Mouse (Mus musculus) thymus, adult 18-20 months (tissue): ENCODE results near the gene Usp15.

Experiments used
- DNase-seq, 2 experiments: peaks; one replicate each; pipeline ENCODE4 v3.0.0; 2022; ENCODE audit warnings: mixed read lengths in 2 of 2

Usp15 gene

DNA sequence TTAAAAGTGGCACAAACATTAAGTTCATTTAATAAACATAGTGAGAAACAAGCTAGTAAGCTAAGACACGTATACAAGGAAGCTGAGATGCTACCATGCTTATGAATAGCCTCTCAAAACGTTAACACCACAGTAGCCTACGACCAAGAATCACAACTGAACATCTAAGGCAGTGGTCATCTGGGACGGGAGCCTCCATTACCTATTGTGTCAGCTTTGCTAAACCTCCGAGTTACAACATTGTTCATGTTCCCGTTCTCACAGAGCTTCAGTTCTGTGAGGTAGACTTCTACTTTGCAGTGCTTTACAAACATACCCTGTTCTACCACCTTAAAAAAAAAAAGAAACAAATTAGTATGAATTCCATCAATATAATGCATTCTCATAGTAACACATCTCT lies 25.9 kb downstream of the Usp15 start:
- no peak for DNase-seq

DNA sequence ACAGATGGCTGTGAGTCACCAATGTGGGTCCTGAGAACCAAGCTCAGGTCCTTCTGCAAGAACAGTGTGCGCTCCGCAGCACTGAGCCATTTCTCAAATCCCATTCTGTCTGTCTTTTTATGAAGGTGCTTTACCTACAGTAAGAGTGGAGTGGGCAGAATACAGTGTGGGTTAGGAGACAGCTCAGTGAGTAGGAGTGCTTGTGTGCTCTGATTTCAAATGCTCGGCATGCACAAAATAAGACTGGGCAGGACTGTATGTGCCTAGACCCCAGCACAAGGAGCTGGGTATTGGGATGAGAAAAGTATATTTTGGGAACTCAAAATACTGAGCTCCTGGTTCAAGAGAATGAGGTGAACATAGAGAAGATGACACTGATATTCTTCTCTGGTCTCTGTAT lies 31.3 kb downstream of the Usp15 start:
- DNase-seq = no peak

DNA sequence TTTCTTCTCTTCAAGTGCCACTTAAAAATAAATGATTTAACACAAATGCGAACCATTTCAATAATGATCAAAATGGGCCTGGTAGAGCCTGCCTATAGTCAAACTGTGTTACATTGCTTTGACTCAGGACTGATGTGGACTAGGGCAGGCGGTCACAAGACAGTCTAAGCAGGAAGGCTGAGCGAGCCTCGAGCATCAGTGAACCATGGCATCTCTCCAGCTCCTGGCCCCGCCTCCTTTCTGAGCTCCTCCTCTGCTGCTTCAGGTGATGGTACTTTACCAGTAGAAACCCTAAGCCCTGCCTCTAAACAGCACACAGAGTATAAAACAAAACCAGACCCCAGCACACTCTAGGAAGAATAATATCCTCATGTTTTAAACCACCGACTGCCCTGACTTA lies 36.3 kb downstream of the Usp15 start:
- no peak for DNase-seq

DNA sequence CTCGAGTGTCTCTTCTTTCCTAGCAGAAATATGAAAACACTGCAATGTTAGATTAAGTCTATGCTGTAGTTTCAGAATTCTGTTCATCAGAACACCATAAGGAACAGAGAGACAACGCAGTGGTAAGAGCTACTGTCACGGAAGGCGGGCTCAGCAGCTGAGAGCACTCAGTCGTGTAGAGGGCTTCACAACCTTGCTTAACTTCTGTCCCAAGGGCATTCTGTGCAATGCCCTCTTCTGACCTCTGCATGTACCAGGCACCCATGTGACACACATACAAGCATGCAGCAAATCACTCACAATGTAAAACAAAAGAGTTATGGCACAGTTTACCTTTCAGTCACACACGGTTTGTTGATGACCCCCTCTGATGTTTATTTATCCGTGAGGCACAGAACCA lies 37.5 kb downstream of the Usp15 start:
- DNase-seq = no peak

DNA sequence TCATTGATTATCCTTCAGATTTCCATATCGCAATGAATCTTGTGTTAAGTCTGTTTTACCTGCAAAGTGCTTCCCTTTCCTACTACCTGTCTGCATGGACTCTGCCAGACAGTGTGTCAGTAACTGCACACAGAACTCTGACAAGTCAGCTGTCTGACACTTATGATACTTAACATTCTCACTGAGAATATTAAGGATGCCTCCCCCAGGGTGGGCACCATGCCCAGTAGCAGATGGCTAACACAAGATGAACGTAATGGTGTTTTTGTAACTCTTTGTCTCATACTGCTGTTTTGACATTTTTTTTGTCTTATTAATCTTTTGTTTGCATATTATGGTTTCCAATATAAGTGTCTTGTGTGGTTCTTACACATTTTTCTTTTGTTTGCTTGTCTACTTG lies 40.4 kb downstream of the Usp15 start:
- DNase-seq = no peak

DNA sequence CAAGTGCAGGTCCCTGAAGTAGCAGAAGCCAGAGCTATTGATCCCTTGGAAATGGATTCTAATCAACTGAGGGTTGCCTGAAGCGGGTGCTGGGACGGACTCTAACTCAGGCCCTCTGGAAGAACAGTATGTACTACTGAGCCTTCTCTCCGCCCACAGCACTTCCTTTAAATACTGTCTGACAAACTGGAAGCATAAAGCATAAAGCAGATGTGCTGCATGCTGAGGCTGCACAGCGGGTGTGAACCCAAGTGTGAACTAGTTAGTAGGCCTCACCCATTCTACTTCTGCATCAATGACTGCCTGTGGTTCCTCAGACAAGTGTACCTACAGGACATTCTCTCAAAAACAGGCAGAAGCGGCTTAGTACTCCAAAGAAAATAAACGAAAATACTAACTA lies 41.0 kb downstream of the Usp15 start:
- DNase-seq = no peak

DNA sequence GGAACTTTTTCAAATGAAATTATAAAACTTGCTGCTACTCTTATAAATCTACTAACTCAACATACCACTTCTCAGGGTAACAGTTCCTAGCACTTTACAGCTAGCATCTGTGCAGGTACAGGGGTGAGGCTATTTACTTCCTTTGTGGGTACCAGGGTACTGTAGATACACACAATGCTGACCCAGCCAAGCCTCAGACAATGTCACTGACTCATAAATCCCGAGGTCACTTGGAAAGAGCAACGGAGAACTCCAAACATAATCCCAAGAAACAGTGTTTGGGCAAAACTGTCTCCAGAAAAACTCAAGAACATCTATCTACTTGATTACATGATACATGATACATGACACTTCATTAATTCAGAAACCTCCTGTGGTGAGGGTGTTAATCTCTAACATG lies 43.5 kb downstream of the Usp15 start:
- DNase-seq = no peak

DNA sequence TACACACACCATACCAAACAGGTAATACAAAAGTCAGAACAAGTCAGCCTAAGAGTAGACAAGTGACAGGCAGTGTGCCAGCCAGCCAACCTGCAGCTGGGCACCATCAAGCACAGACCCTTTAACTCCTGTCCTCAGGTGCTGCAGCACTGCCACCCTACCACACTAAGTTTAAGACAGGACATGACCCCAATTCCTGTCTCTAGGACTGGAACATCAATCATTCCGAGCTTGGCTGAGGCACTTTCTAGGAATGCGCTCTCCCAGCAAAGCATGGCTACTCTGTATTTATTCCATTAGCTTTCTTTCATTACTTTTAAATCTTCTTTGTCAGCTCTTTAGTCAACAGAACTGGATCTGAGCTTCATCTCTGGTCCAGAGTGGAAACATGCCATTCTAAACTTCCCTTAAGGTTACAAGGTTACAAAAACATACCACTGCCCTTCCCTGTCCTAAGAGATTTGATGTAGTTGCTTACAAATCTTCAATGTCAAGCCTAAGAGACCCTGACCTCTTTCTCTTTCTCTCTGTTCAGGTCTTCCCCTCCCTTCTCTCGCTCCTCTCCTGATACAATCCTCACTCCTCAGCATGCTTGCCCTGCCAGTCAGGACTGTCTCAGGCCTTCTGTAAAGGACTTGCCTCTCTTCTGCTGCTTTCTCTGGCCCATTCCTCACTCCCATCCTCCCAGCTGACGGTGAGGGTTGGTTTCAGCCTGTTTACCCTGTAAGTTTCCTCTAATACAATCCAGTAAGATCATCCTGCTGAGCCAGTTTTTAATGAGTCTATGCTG lies 48.6 kb downstream of the Usp15 start:
- no peak for DNase-seq

DNA sequence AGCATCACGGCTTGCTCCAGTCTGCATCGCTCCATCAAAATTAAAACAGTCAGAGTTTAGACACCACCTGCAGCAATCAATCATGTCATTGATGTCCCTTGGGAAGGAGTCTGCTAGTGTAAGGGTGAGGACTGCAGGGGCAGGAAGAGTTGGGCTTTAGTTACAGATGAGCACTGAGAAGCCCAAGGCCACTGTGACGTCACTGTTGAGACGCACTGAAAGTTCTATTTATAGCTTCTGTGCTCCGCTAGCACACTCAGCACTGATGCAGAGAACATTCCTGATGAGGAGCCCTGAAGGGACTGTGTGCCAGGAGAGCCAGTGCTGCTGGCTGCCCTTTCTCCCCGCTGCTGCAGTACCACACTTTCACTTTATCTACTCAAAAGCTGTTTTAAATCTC lies 49.6 kb downstream of the Usp15 start:
- no peak for DNase-seq

DNA sequence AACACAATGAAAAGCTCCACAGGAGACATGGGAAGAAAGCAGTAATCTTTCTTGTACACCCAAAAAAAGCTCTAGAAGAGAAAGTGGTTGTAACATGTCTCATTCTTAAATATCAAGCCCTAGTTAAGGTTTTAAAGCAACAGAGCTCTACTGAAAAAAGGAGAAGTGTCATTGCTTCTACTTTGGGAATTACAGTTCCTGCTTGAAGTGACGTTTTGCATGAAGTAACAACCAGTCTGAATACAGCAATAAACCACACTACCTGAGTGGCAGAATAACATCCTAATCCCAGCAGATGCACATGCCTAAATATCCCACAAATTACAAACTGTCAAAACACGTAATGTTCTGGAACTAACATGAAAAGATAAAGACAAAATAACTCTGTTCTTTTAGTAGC lies 50.4 kb downstream of the Usp15 start:
- no peak for DNase-seq

DNA sequence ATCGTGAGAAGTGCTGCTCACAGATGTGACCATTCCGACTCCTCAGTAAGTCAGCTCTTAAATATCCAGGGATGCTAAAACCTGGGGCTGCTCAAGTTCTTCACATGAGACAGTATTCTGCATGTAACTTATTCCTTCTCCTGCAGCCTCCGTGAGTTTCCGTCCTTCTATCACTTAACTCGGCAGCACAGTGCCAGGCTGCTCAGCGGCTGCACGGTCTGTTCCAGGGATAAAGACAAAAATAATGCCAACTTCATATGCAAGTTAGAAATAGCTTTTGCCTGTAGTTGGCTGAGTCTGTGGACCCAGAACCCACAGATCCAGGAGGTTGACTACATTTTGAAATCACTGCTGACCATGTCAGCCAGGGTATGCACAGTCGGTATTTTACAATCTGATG lies 52.5 kb downstream of the Usp15 start:
- DNase-seq = no peak

DNA sequence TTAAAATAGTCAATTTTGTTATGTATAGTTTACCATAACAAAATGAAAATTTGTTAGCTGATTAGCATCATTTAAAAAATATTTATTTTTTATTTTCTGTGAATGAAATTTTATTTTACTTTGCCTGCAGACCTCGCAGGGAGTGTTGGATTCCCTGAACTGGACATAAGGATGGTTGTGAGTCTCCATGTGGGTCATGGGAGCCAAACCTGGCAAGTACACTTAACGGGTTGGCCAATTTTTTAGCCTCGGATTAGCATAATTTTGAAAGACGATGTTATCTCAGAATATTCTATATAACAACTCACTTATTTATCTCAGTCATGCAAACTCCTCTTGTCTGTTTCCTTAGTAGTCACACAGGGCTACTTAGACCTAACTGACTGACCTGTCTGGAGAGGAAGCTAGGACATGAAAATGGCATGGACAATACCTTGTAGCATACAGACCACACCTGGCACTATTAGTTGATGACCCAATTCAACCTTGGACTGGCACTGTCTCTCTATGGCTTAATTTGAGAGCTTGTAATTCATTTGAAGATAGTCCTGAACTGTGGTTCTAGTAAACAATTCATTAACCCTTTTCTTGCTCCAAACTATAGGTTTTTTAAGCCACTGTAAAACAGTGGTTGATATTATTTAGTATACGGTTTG lies 54.3 kb downstream of the Usp15 start:
- no peak for DNase-seq

DNA sequence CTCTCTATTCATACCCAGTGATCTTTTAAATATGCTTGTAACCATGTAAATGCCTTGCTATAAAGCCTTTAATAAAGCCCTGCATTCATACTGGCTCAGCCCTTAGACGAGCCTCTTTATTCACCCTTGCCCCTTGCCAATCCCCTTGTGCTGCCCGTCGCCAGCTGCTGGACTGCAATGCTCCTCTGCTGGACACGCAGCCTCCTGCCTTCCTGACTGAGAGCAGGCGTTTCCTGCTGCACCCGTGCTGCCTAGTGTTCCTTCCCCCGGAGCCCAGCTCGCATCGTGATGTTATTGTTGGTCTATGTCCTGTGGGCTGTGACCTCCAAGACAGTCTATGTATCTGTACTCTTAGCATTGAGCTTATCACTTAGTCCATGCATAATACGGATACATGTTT lies 61.0 kb downstream of the Usp15 start:
- DNase-seq = no peak

DNA sequence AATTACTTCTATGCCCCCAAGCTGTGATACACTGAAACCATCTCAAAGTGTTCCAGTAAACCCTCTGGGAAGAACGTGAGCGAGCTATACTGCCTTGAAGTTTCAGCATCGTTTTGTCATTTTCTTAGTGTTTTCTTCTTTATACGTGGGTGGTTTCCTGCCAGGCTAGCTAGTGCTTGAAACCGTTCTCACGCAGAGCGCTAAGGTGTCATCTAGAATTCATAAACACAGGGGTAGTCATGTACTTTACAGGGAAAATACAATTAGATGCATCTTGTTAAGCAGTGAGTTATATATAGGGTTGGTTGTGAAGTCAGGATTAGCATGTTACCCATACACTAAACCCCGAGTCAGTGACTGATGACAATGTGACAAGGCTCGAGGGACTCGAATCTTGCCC lies 65.3 kb downstream of the Usp15 start:
- no peak for DNase-seq

DNA sequence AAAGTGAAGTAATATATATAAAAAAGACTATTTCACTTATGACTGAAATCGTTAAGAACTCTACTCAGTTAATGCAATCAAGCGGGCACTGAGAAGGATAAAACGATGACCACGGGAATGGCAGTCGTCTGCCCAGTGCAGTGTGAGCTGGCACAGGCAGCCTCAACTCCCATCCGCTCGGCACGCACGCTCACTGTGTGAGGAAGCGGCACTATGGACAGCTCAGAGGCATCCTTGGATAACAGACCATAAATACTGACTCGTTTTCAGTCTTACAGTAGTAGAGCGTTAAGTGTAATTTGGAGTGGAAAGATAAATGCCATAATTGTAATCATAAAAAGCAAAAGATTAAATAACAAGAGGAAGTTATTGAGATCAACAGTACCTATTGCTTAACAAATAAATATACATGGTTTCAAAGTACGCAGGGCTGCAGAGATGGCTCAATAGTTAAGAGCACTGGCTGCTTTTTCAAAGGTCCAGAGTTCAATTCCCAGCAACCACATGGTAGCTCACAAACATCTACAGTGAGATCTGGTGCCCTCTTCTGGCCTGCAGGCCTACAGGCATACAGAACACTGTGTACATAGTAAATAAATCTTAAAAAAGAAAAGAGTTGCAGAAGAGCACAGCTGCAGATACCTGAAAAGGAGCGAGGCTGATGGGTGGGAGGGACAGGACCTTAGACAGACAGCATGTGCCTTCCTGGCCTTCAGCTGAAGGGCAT lies 76.0 kb downstream of the Usp15 start:
- no peak for DNase-seq

DNA sequence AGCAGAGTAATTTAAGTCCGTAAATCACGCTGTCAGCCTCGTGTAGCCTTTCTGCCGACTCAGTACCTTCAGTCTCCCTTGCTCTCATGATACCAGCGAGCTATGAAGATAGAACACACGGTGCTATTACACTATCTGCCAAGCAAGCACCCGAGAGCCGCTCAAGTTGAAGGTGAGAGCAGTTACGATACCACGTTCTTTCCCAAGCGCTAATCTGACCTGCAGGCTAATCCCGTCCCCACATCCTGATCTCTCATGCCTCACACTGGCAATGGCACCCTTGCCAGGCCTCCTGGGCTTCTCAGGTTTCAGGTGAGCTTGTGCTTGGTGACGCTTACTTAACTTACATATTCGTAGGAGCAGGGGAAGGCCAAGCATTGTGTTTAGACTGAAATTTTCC lies 79.9 kb downstream of the Usp15 start:
- DNase-seq = no peak

DNA sequence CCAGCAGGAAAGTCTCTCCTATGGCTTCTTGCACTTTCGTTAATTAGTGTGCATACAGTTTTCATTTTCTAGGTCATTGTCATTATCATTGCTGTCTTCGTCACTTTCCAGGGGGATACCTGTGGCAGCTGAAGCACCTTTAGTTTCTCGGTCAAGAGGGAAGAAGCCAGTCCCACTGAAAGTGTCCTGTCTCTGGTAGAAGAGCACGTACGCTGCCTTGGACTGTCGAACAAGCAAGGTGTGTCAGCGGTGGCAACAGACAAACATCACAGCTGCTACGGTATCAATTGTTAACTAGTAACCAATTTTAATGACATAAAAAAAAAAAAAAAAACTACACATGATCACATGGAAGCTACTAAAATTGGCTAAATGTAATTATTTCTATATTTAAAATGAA lies 83.3 kb downstream of the Usp15 start:
- no peak for DNase-seq

DNA sequence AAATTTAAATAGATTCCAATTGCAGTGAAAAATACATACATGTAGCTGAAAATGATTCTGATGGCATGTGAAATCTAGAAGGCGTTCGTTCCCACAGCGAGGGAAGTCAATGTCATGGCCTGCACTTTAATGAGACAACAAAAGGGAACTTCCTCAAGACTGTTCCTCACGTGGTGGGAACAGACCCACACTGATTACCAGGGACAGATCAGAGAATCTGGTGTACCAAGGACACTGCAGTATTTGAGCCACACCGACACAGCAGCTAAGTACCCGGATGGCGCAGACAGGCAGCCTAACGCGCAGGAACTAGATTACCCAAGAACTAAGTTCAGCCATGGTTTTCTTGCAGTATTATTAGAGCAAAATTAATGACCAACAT lies 84.0 kb downstream of the Usp15 start:
- DNase-seq = no peak

DNA sequence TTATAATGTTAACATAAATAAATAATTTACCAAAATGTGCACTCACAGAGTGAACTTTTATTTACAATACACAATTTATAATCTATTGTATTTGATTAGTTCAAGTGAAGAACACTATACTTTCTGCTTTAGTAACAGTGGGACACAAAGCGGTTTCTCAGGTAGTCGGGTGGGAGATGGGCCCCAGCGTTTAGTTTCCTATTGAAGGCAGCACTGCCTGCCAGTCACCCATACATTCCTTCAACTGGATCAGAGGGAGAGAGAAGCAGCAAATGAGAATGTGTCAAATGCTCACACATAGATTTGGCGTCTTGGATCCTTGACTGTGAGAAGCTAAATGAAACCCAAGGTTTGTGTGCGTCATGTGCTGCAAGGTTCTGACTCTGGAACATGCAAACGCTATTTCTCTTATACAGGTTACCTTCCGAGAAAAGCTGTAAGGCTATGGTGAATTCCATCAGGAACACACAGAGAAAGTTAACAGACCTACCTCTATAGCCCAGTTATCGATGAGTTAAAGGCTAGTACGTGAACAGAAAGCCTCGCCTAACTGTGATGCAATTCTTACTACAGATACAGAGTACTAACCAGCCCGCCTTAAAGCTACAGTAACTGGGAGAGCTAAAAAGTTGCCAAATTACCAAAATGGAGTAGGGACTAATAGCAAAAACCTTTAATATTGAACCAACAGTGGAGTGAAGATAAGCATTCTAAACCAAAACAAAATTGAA lies 84.6 kb downstream of the Usp15 start:
- DNase-seq = no peak

DNA sequence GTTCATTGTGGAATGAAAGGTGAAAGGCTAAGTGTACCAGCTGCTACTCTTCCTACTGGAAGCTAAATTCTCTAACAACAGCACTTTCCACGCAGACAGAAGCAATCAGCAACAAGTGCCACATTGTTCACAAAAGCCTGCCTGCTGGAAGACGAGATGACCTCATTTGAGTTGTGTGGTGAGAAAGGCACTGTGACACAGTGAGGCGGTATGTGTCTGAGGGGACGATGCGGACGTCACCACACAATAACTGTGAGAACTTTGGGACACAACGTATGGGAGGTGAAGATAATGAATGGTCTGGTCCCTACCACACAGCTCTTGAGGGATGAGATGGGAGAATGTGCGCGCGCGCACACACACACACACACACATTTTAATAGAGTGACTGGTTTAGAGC lies 86.2 kb downstream of the Usp15 start:
- no peak for DNase-seq

DNA sequence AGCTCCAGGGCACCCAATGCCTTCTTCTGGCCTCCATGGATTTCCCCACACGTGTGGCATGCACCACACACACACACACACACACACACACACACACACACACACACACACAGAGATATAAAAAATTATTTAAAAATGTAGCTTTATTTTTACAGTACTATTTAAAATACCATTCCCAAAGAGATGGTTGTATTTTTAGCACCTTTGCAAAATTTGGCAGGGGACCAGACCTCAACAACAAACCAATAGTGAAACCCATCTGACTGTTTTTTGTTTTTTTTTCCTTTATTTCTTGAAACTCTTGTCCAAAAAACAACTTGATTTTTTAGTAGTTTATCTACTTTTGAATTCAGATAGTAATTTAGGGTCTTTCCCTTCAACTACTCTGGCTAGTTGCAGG lies 88.3 kb downstream of the Usp15 start:
- no peak for DNase-seq

DNA sequence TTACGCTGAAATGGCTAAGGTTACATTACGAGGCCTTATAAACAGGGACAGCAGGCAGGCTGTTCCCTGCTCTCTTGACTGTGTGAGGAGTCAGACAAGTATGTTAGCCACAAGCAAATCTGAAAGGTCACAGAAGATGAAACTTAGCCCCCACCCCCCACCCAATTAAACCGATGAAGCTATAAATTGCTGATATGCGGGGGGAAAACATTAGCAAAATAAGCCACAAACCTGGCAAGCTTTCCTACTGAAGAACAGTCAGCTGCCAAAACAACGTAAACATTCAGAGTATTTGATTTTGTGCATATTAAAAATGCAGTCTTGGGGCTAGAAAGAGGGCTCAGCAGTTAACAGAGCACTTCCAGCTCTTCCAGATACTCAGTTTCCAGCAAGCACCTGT lies 88.7 kb downstream of the Usp15 start:
- DNase-seq = no peak

DNA sequence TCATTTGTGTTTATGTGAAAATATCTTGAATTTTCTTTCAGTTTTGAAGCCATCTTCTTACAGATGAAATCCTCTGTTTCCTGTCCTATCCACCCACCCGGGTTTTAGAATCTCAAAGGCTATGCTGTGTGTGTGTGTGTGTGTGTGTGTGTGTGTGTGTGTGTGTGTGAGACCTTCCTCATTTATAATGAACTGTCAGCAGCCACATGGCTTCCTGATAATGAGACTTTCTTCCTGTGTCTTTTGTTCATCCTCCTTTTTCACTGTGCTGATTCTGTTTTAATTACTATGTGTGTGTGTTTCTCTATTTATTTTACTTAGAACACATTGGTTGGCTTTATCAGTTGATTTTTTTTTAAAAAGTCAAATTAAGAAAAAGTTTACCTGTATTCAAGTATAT lies 95.5 kb downstream of the Usp15 start:
- DNase-seq = no peak

DNA sequence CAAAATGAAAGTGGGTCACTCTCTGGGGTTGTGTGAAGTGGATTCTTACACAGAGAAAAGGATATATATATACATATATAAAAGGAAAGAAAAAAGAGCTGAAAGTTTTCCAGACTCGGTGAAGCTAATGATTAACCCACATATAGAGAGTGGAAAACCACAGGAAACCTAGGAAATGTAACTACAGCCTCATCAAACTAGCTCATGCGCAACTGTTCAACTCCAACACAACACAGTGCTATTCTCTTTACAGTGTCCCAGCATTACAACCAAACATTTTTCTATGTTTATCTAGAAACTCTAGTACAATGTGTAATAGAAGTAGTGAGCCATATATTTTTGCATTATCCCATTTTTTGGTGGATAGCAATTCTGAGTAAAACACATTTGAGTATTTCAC lies 96.2 kb downstream of the Usp15 start:
- DNase-seq = no peak
